In the genomic region with DNA sequence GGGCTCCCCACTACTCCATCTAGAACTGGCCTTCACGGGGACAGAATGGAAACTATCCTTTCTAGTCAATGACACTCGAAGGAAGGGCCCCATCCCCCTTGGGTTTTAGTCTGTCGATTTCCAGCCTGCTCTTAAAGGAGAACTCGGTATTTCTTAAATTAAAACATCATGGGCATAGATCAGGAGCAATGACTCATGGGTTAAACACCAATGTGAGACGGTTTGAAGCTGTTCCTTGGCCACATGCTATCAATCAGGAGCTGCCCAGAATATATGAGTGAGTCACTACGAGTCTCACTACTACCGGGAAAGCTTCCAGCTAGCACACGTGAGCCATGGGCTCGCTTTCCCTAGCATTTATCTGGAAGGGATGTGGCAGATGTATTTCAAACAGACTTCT, we compare ENCODE assay signal across 9 mouse cellular contexts.
DNase-seq lines count a peak whose midpoint lies in the region; ATAC-seq and TF ChIP-seq lines count a peak whose summit lies in the region.
"Had no signal": no experiment of that assay in that cellular context is flagged by ENCODE, and none has a peak within 500 bp of the region (broad histone marks: within the 10 kb centered on the region; RNA-seq: fewer than 3 reads in every experiment).

No protein-coding gene starts in this region.

- ATAC-seq in kidney, embryonic 16.5 days (ENCODE audit: low FRiP score, low TSS enrichment): peak; percentile 35; the same call in 1 of the 2 replicates
- peak; percentile 46; the same call in 1 of the 2 replicates for ATAC-seq in stomach, embryonic 14.5 days (ENCODE audit: insufficient number of reproducible peaks, insufficient read depth, low FRiP score, low read depth)
- ATAC-seq: Patski had no signal

- H3K9me3 ChIP-seq in kidney, embryonic 16.5 days (ENCODE audit: low read length): no peaks in the 10 kb centered on the region
- H3K9me3 ChIP-seq in stomach, embryonic 14.5 days (ENCODE audit: control insufficient read depth, low read depth, low read length): no peaks in the 10 kb centered on the region
- H3K9me3 ChIP-seq in hindbrain, embryonic 10.5 days: no peaks in the 10 kb centered on the region

- H3K27me3 ChIP-seq in kidney, embryonic 16.5 days (ENCODE audit: insufficient read depth, low read length): no peaks in the 10 kb centered on the region
- no peaks in the 10 kb centered on the region for H3K27me3 ChIP-seq in stomach, embryonic 14.5 days (ENCODE audit: control insufficient read depth, insufficient read depth, low read length)
- no peaks in the 10 kb centered on the region for H3K27me3 ChIP-seq in hindbrain, embryonic 10.5 days (ENCODE audit: insufficient read depth, poor library complexity, severe bottlenecking)
- H3K27me3 ChIP-seq: Patski had no signal

- 46% methylated on average over 9 of the region's 9 CpGs for WGBS in kidney, embryonic 16.5 days
- WGBS in stomach, embryonic 14.5 days: 32% methylated on average over 9 of the region's 9 CpGs
- 76% methylated on average over 9 of the region's 9 CpGs for WGBS in hindbrain, embryonic 10.5 days

- H3K27ac ChIP-seq in kidney, embryonic 16.5 days (ENCODE audit: low read length): no peak overlapping the region
- no peak overlapping the region for H3K27ac ChIP-seq in layer of hippocampus, adult 2 months
- no peak overlapping the region for H3K27ac ChIP-seq in stomach, embryonic 14.5 days (ENCODE audit: low read length)
- H3K27ac ChIP-seq in hindbrain, embryonic 10.5 days: no peak overlapping the region

- no peak overlapping the region for H3K9ac ChIP-seq in kidney, embryonic 16.5 days (replicated peaks; ENCODE audit: low read length)
- H3K9ac ChIP-seq in stomach, embryonic 14.5 days (replicated peaks; ENCODE audit: low read depth, low read length): no peak overlapping the region

- no peak for TF ChIP-seq CTCF in layer of hippocampus, adult 2 months (conservative IDR thresholded peaks at IDR 0.05)

- H3K36me3 ChIP-seq in kidney, embryonic 16.5 days (ENCODE audit: insufficient read depth, low read length): no peaks in the 10 kb centered on the region
- H3K36me3 ChIP-seq in stomach, embryonic 14.5 days (ENCODE audit: control insufficient read depth, insufficient read depth, low read length): no peaks in the 10 kb centered on the region
- no peaks in the 10 kb centered on the region for H3K36me3 ChIP-seq in hindbrain, embryonic 10.5 days

- no peak overlapping the region for H3K4me2 ChIP-seq in kidney, embryonic 16.5 days (replicated peaks; ENCODE audit: low read depth, low read length)
- H3K4me2 ChIP-seq in stomach, embryonic 14.5 days (replicated peaks; ENCODE audit: low read depth, low read length): 0 out of 2 replicates have a peak overlapping the region, but pooled peaks have one; percentile 10

- H3K4me1 ChIP-seq in kidney, embryonic 16.5 days (ENCODE audit: insufficient read depth, low read length): peaks cover 5% of the 10 kb centered on the region
- H3K4me1 ChIP-seq in stomach, embryonic 14.5 days (ENCODE audit: control insufficient read depth, insufficient read depth, low read length): peaks cover 8% of the 10 kb centered on the region; the same call in 1 of the 2 replicates
- H3K4me1 ChIP-seq in hindbrain, embryonic 10.5 days (replicated peaks): no peaks in the 10 kb centered on the region

- DNase-seq in kidney, postnatal 14 days: no peak
- DNase-seq in adrenal gland, adult 2 months: peak; percentile 80
- peak; percentile 20 for DNase-seq in frontal cortex, postnatal 14 days (ENCODE audit: low spot score in 2 of 2)
- peak; percentile 42 to 59 for DNase-seq in layer of hippocampus, adult 2 months (ENCODE audit: low spot score in 2 of 2)
- DNase-seq in neural tube, embryonic 10.5 days (ENCODE audit: extremely low spot score, low spot score): no peak
- no peak for DNase-seq in hindbrain, embryonic 10.5 days (ENCODE audit: low spot score)

- H3K4me3 ChIP-seq in kidney, embryonic 16.5 days (ENCODE audit: low read length): no peak overlapping the region
- H3K4me3 ChIP-seq in layer of hippocampus, adult 2 months: no peak overlapping the region
- no peak overlapping the region for H3K4me3 ChIP-seq in stomach, embryonic 14.5 days (ENCODE audit: low read depth, low read length)
- no peak overlapping the region for H3K4me3 ChIP-seq in hindbrain, embryonic 10.5 days

Comparison
In these comparisons a context has a peak if more than half of its experiments do, and no peak if none do; other contexts are left out.
1. DNase-seq: peak in adrenal gland, adult 2 months (single experiment), frontal cortex, postnatal 14 days (2 of 2) and layer of hippocampus, adult 2 months (2 of 2); none in kidney, postnatal 14 days (single experiment), neural tube, embryonic 10.5 days (single experiment) and hindbrain, embryonic 10.5 days (single experiment).